Mouse (Mus musculus) adrenal gland, postnatal 4 days (tissue): Measurements from ENCODE around the gene Gm20390. TPM values are rescaled to one million over a fixed set of nuclear protein-coding genes. Genes with fewer than 3 reads are reported as not detected.
A peak's percentile ranks its signal among the peaks of the same experiment; 100 is the strongest.
"Not testable (repeated sequence)": the region's sequence is repeated elsewhere in the genome, so short reads cannot be mapped to it uniquely, and the experiment has no call there.

Source experiments
- DNase-seq, 2 experiments: peaks; one replicate each; pipeline ENCODE4 v3.0.0; 2021 to 2022; ENCODE audit warnings: low spot score in 2 of 2, mixed read lengths in 2 of 2
- total RNA-seq, 2 experiments: library from RNA; stranded (reverse); gene quantifications; 2 replicates each; pipeline ENCODE4 v1.2.3; 2021

The Gm20390 gene
- total RNA-seq, 2 experiments from 2014 or later: 82.9 to 84.6 TPM

- no peak for DNase-seq
Measured at GRCm38 (mm10) chr11:93967381-93967780, 712 bp downstream of the Gm20390 start.

GRCm38 (mm10) chr11:93965391-93965790 is 2.7 kb downstream of the Gm20390 start:
- DNase-seq: no peak

DNA sequence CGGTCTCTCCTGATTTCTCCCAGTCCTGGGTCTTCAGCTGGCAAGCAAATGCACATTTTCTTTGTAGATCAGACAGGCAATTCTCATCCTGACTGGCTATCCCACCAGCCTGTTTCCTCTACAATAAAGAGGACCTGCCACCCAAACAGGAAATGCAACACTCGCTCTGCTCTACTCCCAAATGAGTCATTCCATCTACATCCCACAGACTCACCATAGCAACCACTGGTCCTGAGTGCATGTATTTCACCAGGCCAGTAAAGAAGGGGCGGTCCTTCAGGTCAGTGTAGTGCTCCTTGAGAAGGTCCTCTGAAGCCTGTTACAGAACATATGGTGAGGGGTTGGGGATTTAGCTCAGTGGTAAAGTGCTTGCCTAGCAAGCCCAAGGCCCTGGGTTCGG is 5.1 kb downstream of the Gm20390 start:
- DNase-seq: no peak

- no peak for DNase-seq
Measured at GRCm38 (mm10) chr11:93961482-93961881, 6.6 kb downstream of the Gm20390 start.

- DNase-seq: no peak
Measured at GRCm38 (mm10) chr11:93957746-93958145, 10.3 kb downstream of the Gm20390 start.

GRCm38 (mm10) chr11:93957031-93957555 is 11.0 kb downstream of the Gm20390 start:
- no peak for DNase-seq

DNA sequence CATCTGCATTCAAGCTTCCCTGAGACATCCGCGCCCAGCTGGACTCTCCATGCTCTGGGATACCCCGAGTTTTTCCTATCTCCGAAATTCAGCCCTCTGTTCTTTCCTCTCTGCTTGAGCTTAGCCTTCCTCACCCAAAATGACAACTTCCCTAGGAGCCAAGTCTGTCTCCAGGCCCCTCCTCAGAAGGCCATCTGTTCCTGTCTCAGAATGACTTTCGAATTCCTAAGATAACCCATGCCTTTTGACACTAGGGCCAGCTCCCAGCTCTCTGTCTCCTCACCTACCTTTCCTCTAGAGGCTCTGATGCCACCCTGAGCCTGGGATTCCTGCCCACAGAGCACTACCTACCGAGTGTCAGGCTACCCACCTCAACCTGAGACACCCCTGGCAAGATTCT is 11.9 kb downstream of the Gm20390 start, which contains the start of gene Nme2:
Nme2 (minus strand) TSS at position 101 of the 400 bp plus-strand sequence.
- no peak for DNase-seq

GRCm38 (mm10) chr11:93955256-93956150 is 12.6 kb downstream of the Gm20390 start:
- DNase-seq: peak; percentile 77 to 89

DNA sequence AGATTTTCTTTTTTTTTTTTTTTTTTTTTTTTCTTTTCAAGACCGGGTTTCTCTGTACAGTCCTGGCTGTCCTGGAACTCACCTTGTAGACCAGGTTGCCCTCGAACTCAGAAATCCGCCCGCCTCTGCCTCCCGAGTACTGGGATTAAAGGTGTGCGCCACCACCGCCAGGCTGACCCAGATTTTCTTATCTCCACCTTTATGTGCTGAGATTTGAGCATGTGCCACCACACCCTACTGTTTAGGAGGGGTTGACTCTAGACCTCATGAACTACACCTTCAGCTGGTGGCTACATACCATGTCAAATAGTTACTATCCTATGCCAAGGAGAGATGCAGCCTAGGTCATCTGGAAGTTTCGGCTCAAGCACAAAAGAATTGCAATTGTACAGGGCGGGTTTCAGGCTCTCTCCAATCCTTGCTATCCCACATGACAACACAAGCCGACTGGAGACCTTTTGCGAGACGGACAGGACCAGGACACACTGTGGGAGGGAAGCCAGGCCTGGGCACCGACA is 13.3 kb downstream of the Gm20390 start:
- DNase-seq: no peak

DNA sequence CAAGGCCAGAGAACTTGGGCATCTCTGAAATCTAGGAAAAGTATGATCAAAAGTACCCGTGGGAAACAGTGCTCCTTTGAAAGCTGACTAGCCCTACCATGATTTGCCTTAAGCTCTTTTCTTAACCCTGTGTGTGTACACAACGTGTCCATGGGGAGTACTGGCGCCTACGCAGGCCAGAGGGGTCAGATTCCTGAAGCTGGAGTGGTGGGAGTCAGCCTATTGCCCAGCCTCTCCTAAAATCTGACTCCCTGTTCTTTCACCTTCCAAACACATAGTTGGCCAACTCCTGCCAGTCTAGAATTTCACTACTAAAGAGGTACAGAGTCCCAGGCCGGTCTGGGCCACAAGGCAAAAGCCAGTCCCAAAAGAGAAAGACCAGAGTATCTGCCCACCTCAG is 15.7 kb downstream of the Gm20390 start:
- DNase-seq: no peak

GRCm38 (mm10) chr11:93950045-93950444 is 18.0 kb downstream of the Gm20390 start:
- DNase-seq: no peak

- no peak for DNase-seq
Measured at GRCm38 (mm10) chr11:93948887-93949567, 19.1 kb downstream of the Gm20390 start.

DNA sequence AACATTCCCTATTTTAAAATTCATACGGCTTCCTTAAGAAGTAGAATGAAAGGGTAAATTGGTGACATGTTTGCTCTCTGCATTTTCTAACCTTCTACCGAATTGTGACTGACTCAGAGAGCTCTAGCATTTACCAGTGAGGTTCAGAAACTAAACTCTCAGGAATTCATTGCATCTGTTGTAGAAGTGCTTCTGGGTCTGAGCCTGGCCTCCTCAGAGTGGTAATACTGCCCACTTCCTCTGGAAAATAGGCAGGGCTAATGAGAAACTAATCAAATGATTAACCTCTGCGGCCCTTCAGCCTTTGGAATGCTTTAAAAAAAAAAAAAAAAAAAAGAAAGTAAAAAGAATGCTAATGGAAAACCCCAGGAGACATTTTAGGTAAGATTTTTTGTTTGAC is 23.1 kb downstream of the Gm20390 start:
- DNase-seq: no peak

GRCm38 (mm10) chr11:93940906-93941305 is 27.2 kb downstream of the Gm20390 start:
- no peak for DNase-seq

GRCm38 (mm10) chr11:93929106-93929505 is 39.0 kb downstream of the Gm20390 start:
- DNase-seq: no peak

GRCm38 (mm10) chr11:93915019-93915418 is 53.1 kb downstream of the Gm20390 start:
- DNase-seq: not testable (repeated sequence)

DNA sequence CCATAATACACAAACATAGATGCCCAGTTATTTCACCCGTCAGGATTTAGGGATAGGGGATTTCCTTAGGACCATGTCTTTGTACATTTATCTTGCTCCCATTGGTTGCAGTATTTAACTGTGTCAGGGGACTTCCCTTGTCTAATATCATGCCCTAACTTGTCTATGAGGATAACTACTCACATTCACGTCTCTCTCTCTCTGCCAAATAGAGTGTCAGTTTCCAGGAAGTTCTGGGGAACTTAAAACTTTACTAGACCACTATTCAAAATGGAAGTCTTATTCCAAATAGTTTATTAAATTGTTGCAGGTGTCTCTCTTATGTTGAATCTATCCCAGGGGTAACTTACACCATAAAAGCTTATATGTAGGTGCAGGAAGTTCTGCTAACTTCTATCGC is 56.5 kb downstream of the Gm20390 start:
- DNase-seq: no peak

DNA sequence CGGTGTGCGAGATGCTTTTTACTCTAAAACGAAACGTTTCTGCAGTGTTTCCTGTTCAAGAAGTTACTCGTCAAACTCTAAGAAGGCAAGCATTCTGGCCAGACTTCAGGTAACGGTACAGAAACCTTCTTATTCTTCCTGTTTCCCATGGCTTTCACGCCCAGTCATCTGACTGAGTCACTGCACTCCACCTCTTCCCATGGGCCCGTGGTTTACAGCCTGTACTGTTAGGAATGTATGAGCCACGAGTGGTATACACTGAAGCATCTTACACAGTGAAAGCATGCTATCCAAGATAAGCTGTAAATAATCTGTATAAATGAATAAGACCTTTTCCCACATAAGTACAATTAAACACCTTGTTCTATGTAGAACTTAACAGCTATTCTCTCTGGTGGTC is 59.3 kb downstream of the Gm20390 start:
- DNase-seq: no peak

DNA sequence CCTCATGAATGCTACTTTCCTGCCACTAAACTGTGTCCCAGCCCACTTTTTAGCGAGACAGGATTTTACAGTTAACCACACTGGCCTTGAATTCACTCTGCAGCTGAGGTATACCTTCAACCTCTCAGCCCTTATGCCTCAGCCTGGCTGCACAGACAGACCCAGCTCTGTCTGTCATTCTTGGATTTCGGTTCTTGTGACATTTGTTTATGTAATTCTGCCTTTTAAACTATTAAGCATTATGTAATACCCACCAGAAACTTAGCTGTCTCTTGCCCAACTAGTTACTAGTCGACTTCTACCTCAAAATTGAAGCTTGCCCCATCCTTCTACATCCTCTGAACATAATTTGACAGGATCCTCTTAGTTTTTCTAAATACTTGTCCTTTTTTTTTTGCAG is 60.3 kb downstream of the Gm20390 start:
- no peak for DNase-seq

GRCm38 (mm10) chr11:93906834-93907233 is 61.3 kb downstream of the Gm20390 start:
- DNase-seq: no peak
